Mouse (Mus musculus) v-Abl transformed pro-B cells (cell line): ENCODE measurements at regions not wholly inside any gene's neighbourhood (a gene's known extent, or its start where the extent isn't known, plus 50 kb on each side); places are given as distances from the start of the nearest gene placed in this dataset.

ENCODE experiments used
- in situ Hi-C, 2 experiments: fragments of 400-800 bp; cut with MboI; formaldehyde crosslinking; loops; one replicate each; pipeline ENCODE4 v1.15.1; 2025; ENCODE audit not compliant: unreplicated experiment in 2 of 2

- in situ Hi-C loops = no loop called here
Measured at GRCm38 (mm10) chr19:6647686-6648085, 104.9 kb upstream of the Slc22a12 start.

GRCm38 (mm10) chr19:6647216-6647615 lies 104.4 kb upstream of the Slc22a12 start:
- in situ Hi-C loops = no loop called here

GRCm38 (mm10) chr19:6645912-6646311 lies 103.1 kb upstream of the Slc22a12 start:
- in situ Hi-C loops = no loop called here

GRCm38 (mm10) chr19:6644871-6645270 lies 102.0 kb upstream of the Slc22a12 start:
- in situ Hi-C loops = no loop called here

GRCm38 (mm10) chr19:6639681-6640080 lies 96.8 kb upstream of the Slc22a12 start:
- in situ Hi-C loops = no loop called here

GRCm38 (mm10) chr19:6633400-6633799 lies 90.6 kb upstream of the Slc22a12 start:
- in situ Hi-C loops = no loop called here

GRCm38 (mm10) chr19:6631817-6632216 lies 89.0 kb upstream of the Slc22a12 start:
- in situ Hi-C loops = no loop called here

- in situ Hi-C loops = no loop called here
Measured at GRCm38 (mm10) chr19:6630613-6630940, 87.7 kb upstream of the Slc22a12 start.

GRCm38 (mm10) chr19:6629911-6630612 lies 87.2 kb upstream of the Slc22a12 start:
- in situ Hi-C loops = no loop called here

GRCm38 (mm10) chr19:6625574-6625973 lies 82.7 kb upstream of the Slc22a12 start:
- in situ Hi-C loops = no loop called here

GRCm38 (mm10) chr19:6621023-6621422 lies 78.2 kb upstream of the Slc22a12 start:
- in situ Hi-C loops = no loop called here

- in situ Hi-C loops = no loop called here
Measured at GRCm38 (mm10) chr19:6619546-6619945, 76.7 kb upstream of the Slc22a12 start.

- in situ Hi-C loops = no loop called here
Measured at GRCm38 (mm10) chr19:6616659-6617058, 73.8 kb upstream of the Slc22a12 start.

GRCm38 (mm10) chr19:6612441-6612840 lies 69.6 kb upstream of the Slc22a12 start:
- in situ Hi-C loops = no loop called here

GRCm38 (mm10) chr19:6611921-6612320 lies 69.1 kb upstream of the Slc22a12 start:
- in situ Hi-C loops = no loop called here

- in situ Hi-C loops = no loop called here
Measured at GRCm38 (mm10) chr19:6610715-6611114, 67.9 kb upstream of the Slc22a12 start.

GRCm38 (mm10) chr19:6610051-6610450 lies 67.2 kb upstream of the Slc22a12 start:
- in situ Hi-C loops = no loop called here

GRCm38 (mm10) chr19:6607501-6607900 lies 64.7 kb upstream of the Slc22a12 start:
- in situ Hi-C loops = no loop called here

GRCm38 (mm10) chr19:6606667-6607066 lies 63.8 kb upstream of the Slc22a12 start:
- in situ Hi-C loops = no loop called here

GRCm38 (mm10) chr19:6604702-6605101 lies 61.9 kb upstream of the Slc22a12 start:
- in situ Hi-C loops = no loop called here

- in situ Hi-C loops = no loop called here
Measured at GRCm38 (mm10) chr19:6600873-6601530, 58.2 kb upstream of the Slc22a12 start.

- in situ Hi-C loops = no loop called here
Measured at GRCm38 (mm10) chr19:6599281-6599680, 56.4 kb upstream of the Slc22a12 start.
